Mouse (Mus musculus): ENCODE results near the gene AI661453.

The AI661453 gene

DNA sequence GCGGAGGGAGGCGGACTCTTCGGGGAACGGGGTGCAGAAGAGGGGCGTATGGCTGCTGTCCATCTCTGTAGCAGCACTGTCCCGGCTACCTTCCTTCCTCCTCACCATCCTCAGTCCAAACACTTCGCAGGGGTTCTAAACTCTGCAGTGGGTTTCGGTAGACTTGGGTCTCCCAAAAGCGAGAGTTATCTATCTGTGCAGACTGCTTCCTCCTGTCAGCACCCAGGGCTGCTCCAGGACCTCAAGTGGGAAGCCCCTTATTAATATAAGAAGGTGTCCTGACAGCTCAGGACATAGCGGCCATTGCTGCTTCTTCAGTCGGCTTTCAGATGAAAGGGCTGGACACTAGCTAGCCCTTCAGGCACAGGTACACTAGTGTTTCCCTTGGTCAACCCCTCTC lies 28.6 kb downstream of the AI661453 start:
- no peak for DNase-seq (ENCODE audit: low read depth in 2 of 2, low spot score in 2 of 2)

DNA sequence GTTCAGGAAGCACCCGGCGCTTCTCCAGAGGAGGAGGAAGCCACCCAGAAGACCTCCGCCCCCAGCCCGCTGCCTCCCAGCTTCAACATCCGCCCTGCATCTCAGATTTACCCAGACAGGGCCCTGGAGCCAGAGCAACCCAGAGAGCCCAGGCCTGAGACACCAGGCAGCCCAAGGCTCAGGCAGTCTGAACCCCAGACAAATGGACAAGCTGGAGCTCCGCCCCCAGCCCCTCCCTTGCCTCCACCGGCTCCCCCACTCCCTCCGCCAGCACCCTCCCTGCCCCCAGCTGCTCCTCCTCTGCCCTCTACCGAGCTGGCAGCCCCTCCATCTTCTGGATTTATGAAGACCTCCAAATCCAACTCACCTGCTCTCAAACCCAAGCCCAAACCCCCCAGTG lies 29.9 kb downstream of the AI661453 start:
- no peak for DNase-seq (ENCODE audit: low read depth in 2 of 2, low spot score in 2 of 2)

DNA sequence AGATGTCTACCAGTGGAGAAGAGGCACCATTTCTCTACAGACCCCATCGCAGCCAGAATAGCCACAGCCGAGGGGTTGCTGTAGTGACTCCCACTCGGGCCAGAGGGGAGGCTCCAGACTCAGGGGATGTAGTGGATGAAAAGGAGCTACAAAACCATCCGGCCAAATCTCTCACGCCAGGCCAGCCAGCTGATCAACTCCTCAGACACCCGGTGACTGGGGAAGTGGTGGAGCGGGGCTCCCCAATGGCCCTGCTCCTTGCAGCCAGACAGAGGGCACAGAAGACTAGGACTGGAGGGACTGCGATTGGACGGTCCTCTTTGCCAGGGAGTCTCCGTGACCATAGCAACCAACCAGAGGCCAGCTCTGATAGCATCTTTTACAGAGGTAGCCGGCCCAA lies 31.2 kb downstream of the AI661453 start:
- no peak for DNase-seq (ENCODE audit: low read depth in 2 of 2, low spot score in 2 of 2)

DNA sequence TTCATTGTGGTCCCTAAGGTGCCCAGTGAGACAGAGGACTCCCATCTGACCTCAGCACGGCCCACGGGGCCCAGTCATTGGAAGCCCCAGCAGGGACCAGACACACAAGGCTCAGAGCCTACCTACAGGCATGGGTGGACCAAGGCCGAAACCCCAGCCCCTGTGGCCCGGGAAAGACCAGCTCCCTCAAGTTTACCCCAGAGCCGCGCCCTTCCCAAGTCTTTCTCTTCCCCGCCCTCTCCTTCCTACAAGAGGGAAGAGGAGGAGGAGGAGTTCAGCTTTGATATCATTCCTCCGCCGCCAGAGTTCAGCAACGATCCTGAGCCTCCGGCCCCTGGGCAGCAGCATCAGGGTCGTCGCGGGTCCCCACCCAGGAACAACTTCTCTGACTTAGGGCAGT lies 31.6 kb downstream of the AI661453 start:
- no peak for DNase-seq (ENCODE audit: low read depth in 2 of 2, low spot score in 2 of 2)

DNA sequence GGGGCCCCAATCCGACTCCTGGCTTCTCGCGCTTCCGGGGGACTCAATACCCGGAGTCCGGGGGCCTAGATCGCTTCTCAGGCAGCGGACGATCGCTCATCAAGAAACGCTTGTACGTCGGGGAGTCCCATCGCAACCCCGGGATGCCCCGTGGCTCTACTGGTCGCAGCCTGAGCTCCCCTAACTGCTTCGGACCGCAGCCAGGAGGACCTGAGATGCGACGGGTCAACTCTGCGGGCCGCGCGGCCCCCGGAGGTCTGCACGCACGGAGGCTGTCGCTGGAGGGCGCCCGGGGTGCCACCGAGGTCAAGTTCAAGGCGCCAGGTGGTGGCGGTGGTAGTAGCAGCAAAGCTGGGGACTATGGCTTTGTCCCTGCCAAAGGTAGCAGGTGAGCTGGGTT lies 32.1 kb downstream of the AI661453 start:
- DNase-seq (ENCODE audit: low read depth in 2 of 2, low spot score in 2 of 2), result no peak

DNA sequence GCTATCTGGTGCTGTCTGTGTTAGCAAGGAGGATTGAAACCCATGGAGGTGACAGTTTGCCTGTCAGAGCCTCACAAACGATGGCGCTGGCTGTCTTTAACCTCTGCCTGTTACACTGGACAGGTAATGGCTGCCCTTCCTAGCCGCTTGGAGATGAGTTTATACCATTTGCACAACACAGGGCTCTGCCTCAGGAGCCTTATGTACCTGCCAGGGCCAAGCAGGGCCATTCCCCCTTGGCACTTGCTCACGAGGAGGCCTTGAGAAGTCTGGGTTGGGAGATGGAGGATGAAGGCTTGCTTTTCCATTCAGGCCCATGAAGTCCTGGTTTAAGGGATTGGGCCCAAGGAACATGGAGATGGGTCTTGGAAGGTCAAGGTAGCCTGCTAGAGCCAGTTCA lies 33.2 kb downstream of the AI661453 start:
- DNase-seq (ENCODE audit: low read depth in 2 of 2, low spot score in 2 of 2), result no peak

DNA sequence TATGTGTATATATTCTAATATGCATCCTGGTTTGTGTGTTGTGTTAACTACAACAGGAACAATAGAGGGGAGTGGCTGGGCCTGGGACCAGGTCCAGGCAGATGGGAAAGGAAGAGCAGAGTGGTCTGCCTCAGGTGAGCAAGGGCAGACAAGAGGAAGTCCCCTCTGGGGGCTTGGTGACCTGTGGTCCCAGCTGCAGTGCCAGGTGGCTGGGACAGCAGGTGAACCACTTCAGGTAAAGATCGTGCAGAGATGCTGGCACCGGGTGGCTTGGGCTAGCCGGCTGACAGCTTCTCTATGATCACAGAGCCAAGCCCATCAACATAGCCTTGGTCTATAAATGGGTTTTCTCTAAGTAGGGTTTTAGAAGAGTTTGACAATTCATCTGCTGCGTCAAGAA lies 33.7 kb downstream of the AI661453 start:
- no peak for DNase-seq (ENCODE audit: low read depth in 2 of 2, low spot score in 2 of 2)

DNA sequence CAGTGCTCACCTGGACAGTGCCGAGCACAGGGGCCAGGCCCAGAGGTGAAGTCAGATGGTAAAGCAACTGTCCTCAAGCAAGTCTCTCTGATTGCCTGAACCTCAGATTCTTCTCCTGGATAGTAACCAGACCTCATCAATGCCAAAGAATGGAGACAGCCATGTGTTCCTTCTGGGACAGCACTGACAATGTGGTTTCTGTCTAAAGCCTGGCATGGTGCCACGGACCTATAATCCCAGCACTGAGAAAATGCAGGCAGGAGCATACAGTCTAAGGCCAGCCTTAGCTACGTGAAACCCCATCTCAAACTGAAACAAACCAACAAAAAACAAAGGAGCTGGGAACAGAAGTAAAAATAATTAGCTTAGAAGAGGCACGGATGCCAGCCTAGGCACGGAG lies 34.3 kb downstream of the AI661453 start:
- DNase-seq (ENCODE audit: low read depth in 2 of 2, low spot score in 2 of 2), result no peak

DNA sequence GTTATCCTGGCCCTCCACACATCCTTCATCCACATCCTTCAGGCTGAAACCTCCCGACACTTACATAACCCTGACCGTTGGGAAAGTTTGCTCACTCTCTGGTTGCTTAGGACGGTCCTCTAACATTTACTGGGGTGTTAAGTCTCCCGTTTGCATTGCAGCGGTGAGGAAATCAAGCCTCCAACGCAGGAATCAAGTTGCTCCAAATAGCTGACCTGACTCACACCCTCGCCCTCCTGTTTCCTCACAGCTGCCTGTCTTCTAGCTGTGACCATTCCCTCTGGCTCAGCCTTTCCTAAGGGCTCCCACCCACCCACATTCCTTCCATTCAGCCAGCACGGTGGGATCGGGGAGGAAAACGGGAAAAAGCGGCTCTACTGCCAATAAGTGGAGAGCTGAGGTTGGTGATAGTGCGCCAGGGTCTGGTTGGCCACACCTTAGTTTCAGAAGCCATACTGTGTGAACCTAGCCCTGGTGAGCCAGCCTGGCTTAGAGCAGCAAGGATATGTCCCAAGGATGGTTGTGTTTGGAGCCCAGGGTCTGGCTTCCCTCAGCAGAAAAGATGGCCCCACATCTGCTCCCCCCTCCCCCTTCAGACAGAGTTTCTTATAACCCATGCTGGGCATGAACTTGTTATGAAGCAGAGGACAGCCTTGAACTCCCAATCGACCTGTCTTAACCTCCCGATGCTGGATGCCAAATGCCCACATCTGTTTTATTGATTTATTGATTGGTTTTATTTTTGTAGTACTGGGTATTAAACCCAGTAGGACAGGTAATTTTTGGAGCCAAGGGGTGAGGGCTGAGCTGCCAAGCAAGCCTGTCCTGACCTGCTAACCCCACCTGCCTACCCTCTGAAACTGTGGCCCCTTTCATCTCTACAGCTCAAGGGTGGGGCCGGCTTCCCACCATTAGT lies 36.3 kb downstream of the AI661453 start:
- DNase-seq (ENCODE audit: low read depth in 2 of 2, low spot score in 2 of 2), result no peak

DNA sequence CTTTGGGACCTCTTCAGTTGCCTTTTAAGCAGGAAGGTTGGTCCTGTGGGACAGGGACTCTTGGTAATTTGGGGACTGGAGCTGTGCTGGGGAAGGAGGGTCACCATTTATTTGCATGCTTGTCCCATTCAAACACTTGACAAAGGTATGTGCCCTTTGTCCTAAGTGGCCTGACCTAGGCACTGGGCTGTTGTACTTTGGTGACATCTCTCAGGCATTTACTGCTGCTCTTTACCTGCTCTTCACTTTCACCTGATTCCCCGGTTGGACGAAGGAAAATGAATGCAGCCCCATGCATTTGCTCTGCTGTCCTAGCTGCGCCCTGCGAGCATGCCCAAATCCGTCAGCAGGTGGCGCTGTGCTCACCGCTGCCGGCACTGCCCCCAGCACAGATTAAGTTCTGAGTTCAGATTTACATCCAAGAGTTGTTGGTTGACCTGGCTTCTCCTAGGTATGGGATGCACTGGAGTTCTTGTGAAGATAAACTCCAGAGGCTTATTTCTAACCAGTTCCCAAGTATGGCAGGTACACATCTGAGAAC lies 37.1 kb downstream of the AI661453 start:
- peak; percentile 62 to 68 for DNase-seq (ENCODE audit: low read depth in 2 of 2, low spot score in 2 of 2)

DNA sequence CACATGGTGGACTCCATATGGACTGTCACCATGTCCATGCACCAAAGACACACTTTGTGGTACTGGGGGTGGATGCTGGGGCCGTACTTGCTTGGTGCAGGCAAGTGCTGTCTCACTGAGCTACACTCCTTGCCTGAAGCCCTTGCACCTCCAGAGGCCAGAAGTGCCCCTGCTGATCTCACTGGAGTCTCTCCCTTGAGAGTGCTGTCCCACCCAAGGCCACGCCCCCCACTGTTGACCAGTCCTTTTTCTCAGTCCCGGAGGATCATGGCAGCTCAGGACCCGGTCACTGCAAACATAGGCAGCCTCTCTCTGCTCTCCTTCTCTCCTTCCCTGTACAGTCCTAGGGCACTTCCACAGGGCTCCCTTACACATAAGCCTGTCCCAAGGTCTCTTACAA lies 37.8 kb downstream of the AI661453 start:
- DNase-seq (ENCODE audit: low read depth in 2 of 2, low spot score in 2 of 2), result no peak

DNA sequence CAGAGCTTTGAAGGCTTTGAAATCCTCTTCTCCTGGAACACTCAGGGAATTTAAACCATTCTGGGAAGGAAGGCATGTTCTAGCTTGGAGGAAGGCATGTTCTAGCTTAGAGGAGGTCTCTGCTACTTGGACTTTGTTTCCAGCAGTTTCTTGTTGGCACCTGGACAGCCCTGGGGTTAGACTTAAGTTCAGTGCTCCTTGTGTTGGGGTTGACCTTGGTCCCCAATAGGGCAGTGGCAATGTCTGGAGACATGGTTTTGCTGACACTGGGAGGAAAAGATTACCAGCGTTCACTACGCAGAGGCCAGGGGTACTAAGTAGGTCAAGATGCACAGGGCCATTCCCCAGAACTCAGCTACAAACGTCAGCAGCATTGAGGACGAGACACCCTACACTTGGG lies 38.8 kb downstream of the AI661453 start:
- DNase-seq (ENCODE audit: low read depth in 2 of 2, low spot score in 2 of 2), result no peak

DNA sequence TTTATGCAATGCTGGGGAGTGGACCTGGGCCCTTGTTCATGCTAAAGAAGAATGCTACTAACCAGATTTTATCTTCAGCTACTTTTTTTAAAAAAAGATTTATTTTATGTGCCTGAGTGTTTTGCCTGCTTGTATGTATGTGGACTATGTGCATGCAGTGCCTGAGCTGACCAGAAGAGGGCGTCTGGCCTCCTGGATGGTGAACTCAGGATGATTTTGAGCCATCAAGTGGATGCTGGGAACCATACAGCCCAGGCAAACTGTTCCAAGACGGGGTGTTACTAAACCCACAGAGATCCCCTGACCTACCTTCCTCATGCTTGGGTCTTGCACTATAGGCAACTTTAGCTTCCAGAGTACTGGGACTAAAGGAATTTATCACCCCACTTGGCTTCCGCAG lies 39.3 kb downstream of the AI661453 start:
- DNase-seq (ENCODE audit: low read depth in 2 of 2, low spot score in 2 of 2), result no peak

DNA sequence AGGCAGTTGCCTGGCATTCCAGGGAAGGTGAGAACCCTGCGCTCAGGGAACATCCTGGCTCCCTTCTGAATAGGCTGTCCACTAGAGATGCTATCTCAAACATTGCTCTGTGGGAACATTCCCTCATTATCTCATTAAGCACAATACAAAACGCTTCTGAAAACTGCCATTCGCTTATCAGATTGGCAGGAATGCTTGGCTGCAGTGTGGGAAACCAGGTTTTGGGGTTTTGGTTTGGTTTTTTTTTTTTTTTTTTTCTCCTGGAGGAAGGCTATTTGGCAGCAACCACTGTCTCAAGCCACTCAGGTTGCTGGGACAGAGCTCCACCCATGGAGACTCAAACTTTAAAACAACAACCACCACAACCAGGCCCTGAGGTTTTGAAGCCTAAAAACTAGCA lies 43.5 kb downstream of the AI661453 start:
- no peak for DNase-seq (ENCODE audit: low read depth in 2 of 2, low spot score in 2 of 2)

DNA sequence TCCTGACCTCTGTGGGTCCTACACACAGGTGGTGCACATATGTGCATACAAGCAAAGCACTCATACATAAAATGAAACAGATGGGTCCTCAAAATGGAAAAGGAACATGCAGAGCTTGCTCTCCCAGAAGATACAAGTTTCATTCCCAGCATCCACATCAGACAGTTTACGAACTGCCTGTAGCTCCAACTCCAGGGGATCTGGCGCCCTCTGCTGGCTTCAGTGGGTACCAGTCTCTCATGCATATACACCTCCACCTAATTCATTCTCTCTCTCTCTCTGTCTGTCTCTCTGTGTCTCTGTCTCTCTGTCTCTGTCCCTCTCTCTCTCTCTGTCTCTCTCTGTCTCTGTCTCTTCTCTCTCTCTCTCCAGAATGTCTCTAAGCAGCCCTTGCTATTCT lies 46.0 kb downstream of the AI661453 start:
- DNase-seq (ENCODE audit: low read depth in 2 of 2, low spot score in 2 of 2), result peak; percentile 36 to 52

DNA sequence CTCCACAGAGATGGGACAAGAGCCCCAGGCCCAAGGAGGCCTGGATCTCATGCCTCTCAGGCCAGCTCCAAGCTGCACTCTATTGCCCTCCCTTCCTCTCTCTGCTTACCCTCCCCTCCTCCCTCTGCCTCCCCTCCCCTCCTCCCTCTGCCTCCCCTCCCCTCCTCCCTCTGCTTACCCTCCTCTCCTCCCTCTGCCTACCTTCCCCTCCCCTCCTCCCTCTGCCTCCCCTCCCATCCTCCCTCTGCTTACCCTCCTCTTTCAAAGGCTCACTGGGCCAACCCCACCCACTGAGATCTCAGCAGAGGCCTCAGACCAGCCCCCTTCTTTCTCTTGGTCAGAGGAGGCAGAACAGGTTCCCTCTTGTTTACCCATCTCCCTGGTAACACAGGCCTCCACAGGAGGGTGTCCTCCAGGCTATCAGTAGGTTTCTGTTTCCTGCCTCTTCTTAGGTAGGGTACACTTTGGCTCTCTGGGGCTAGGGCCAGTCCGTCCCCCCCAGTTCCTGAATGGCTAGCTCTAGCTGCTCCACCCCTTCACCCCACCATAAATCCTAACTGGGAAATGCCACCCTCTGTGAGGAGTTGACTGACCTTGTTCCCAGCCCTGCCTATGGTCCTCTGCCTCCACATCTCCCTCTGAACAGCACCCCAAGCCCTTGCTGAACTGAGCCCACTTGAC lies 48.0 kb downstream of the AI661453 start:
- DNase-seq (ENCODE audit: low read depth in 2 of 2, low spot score in 2 of 2), result peak in 1 of 2 experiments; percentile 21

DNA sequence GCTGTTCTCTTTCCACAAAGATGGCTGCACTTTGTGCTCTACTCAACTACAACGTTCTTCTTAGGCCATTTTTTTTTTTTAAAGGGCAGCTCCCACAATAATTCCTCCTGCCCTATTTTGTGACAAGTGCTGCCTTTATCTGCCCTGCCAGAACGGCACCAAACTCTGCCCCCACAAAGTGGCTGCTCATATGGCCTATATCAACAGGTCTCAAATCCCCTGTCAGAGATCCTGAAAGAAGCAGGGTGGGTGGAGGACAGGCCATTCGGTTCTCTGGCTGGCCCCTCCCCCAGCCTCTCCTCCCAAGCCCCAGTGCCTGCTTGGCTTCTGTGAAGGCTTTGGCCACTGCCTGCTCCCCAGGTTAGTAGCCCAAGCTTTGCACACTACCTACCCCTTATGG lies 48.6 kb downstream of the AI661453 start:
- no peak for DNase-seq (ENCODE audit: low read depth in 2 of 2, low spot score in 2 of 2)

DNA sequence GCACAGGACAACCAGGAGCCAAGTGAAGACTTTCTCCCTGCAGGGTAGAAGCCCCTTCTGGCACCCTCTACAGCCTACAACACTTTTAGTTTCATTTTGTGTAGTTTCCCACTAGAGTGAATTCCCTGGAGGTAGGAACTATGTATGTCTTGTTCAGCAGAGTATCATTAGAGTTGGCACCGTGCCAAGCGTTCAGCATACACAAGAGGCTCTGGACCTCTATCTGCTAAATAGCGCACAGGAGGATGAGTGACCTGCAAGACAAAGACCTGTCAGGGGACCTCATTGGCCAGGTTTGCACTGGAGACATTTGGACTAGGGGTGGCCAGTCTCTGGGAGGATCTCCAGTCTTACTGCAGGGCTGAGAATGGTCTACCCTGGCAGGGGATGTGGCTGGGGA lies 49.4 kb downstream of the AI661453 start:
- no peak for DNase-seq (ENCODE audit: low read depth in 2 of 2, low spot score in 2 of 2)

DNA sequence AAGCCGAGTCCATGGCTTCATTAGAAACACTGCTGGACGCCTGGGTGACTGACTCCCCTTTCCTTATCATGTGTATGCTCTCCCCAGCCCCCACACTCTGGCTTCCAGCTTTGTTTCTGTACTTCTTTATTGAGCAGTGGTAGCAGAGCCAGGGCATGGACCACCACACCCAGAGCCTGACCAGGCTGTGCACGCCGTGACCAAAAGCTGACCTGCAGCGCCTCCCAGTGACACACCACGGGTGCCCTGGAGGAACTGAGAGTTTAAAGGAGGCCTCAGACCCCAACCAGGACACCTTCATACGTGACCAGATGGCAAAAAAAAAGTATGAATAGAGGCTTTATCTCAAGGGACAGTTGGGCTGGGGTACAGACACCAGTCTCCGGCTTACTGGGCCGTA lies 54.4 kb downstream of the AI661453 start:
- no peak for DNase-seq (ENCODE audit: low read depth in 2 of 2, low spot score in 2 of 2)

DNA sequence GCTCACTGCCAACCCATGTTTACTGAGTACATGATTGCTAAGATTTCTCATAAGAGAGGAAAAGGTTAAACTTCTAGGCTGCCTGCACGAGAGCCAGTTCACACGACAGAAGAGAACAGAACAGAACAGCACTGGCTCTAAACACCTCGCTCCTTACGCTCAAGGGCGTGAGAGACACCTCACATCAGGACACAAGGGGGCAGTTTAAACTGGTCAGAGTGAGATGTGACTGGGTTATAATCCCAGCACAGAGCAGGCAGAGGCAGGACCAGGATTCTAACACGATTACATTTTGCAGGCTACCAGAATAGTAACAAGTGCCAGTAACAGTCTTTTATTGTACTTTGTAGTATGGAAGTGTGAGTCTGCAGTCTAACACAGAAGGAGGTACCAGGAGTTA lies 56.3 kb downstream of the AI661453 start:
- DNase-seq (ENCODE audit: low read depth in 2 of 2, low spot score in 2 of 2), result no peak

DNA sequence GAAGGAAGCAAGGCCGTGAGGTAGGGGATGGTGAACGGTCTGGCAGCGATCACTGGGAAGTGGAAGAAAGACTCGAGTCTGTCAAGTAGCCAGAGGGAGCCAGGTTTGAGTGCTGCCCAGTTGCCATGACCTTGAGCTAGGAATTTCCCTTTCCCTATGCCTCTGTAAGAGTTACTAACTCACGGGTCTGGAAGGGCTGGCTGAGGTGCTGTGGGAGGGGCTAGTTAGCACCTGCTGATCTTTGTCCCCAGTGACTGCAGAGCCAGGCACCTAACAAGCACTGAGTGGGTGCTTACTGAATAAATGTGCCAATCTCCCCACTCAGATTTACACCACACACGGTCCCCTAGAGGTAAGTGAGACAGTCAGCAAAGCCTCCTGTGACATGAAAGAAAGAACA lies 57.2 kb downstream of the AI661453 start:
- DNase-seq (ENCODE audit: low read depth in 2 of 2, low spot score in 2 of 2), result no peak

DNA sequence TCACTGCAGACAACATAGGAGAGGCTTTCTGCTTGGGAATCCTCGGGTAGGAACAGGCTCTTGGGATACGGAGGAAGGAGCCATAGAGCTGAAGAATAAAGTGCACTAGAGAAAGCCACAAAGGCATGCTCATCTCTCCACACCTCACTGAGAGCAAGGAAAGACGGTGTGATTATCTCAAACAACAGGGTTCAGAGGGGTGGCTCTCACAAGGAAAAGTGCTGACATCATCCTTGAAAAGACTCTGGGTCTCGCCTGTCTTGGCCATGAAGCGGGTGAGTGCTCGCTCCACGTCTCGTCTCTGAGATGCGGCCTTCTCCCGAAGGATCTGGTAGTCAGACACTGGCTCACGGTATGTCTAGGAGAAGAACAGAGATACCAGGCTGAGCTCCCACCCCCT lies 57.7 kb downstream of the AI661453 start:
- no peak for DNase-seq (ENCODE audit: low read depth in 2 of 2, low spot score in 2 of 2)

All from CD8-positive naive resting alpha-beta T cell, adult 2 months (primary cell).